Mouse (Mus musculus) left cerebral cortex, adult 2 months (tissue): Measurements from ENCODE around the gene Olfr385. TPM values are rescaled to one million over a fixed set of nuclear protein-coding genes. Genes with fewer than 3 reads are reported as not detected.
"Not testable (repeated sequence)": the region's sequence is repeated elsewhere in the genome, so short reads cannot be mapped to it uniquely, and the experiment has no call there.

Experiments
- DNase-seq, 2 experiments: peaks; one replicate each; pipeline ENCODE4 v3.0.0; 2021 to 2022; ENCODE audit warnings: low spot score in 2 of 2, mixed read lengths in 1 of 2; ENCODE audit errors: extremely low spot score in 1 of 2
- H3K27ac ChIP-seq: fragments of 200-600 bp; 2 replicates; pipeline ENCODE4 v1.8.1; 2022
- H3K4me3 ChIP-seq: fragments of 200-600 bp; 2 replicates; pipeline ENCODE4 v1.8.1; 2022
- CTCF ChIP-seq: fragments of 200-600 bp; IDR thresholded peaks from 2 replicates; pipeline ENCODE4 v1.8.1; 2022; ENCODE audit warnings: antibody characterized with exemption, mild to moderate bottlenecking, moderate library complexity
- intact Hi-C: fragments of 180-260 bp; cut with DNase I; formaldehyde crosslinking; loops from one replicate; pipeline ENCODE4 v1.15.1; 2025
- long read RNA-seq, 2 experiments: library from polyadenylated mRNA; stranded (forward); transcript quantifications; one replicate each; pipeline ENCODE4 v2.0.0; 2021; ENCODE audit warnings: borderline mapping rate in 2 of 2
- total RNA-seq, 2 experiments: library from RNA; stranded (reverse); gene quantifications; 2 replicates each; pipeline ENCODE4 v1.2.3; 2021

Olfr385 gene
- not detected for total RNA-seq
- long read RNA-seq, experiment 1 = 0 reads
- long read RNA-seq, experiment 2 = 0 reads

DNA sequence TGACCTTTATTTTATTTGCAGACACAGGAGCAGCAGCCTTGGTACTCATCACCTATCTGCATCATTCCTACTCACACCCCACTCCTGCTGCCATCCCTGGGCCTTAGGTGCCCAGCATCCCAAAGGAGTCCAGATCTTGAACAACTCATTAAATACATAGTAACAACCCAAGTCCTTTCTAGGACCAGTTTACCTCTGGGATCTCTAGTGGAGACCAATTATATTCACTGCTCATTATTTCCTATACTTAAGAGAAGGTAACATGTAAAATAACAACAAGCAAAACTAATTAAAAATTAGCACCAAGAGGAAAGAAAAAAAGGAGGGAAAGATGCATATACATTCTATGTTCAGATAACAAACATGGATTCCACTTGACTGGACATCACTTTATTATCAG lies at the start of gene Olfr385:
Gene Olfr385, minus strand, starts transcription at position 101 of the 400 bp plus-strand sequence.
- no peak for TF ChIP-seq CTCF
- Histone ChIP-seq H3K4me3 (no peak within 1 kb of the TSS), H3K27ac (no peak within 1 kb of the TSS)
- DNase-seq = no peak
- intact Hi-C loops = no loop called here

DNA sequence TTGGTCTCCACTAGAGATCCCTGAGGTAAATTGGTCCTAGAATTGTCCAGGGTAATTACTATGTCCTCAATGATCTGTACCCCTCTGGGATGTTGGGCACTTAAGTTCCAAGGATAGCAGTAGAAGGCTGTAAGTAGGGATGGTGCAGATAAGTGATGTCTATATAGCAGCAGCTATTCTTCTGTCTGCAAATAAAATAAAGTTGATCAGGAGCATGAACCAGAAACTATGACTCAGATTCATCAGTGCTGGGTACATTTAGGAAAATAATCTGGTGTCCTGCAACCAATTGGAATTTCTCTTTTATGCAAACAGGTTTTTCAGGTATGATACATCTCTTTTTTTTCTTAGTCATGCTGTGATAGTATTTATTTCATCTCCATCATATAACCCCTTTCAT lies 5.5 kb upstream of the Olfr385 start, which contains the start of gene Olfr384:
Gene Olfr384, plus strand, starts transcription at position 301 of the 400 bp plus-strand sequence.
- no peak within 1 kb of the TSS for H3K27ac ChIP-seq
- H3K4me3 ChIP-seq = no peak within 1 kb of the TSS
- DNase-seq = no peak
- no peak for TF ChIP-seq CTCF
- intact Hi-C loops = no loop called here

DNA sequence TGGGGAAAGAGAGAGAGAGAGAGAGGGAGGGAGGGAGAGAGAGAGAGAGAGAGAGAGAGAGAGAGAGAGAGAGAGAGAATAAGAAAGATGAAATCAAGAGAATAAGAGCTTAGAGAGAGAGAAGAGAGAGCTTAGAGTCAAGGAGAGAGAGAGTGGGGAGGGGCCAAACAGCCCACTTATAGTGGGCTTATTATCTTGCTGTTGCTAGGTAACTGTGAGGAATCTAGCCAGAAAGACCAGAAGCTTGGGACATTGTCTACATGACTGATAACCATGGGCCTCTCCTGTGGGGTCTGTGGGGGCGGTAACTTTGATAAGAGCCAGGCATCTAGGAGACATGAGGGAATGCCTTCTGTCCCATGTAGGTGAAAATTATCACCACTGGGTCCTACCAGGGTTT lies 9.6 kb downstream of the Olfr385 start:
- intact Hi-C loops, DNase-seq, H3K4me3 ChIP-seq, H3K27ac ChIP-seq: not testable (repeated sequence)

DNA sequence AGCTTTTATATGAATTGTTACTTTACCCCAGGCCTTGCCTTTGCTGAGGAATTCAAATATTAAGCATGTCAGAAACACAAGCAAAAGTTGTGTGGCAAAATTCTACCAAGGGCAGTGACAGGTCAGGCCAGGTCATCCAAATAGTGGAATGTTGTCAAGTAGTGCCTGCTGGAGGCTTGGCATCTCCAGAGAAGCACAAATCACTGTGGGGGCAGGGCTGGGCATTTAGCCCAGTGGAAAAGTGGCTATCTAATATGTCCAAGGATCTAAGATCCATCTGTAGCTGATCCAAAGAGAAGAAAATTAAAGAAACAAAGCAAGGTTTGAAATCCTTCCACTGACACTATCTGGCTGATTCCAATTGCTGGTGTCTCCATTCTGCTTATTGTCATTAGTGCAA lies 12.9 kb downstream of the Olfr385 start:
- no peak for DNase-seq
- TF ChIP-seq CTCF = no peak
- no peak overlapping the region for H3K4me3 ChIP-seq
- no peak overlapping the region for H3K27ac ChIP-seq
- intact Hi-C loops = no loop called here

Other genes with a start within 250 kb of the Olfr385 start
- gene Olfr20, start 242.2 kb downstream of the Olfr385 start, total RNA-seq = not detected
- not detected for gene Olfr376, start 221.8 kb downstream of the Olfr385 start, total RNA-seq
- not detected for gene Olfr1, start 193.4 kb downstream of the Olfr385 start, total RNA-seq
- not detected for gene Olfr378, start 164.5 kb downstream of the Olfr385 start, total RNA-seq
- not detected for gene Olfr380, start 135.5 kb downstream of the Olfr385 start, total RNA-seq
- gene Olfr381, start 101.4 kb downstream of the Olfr385 start, total RNA-seq = not detected
- gene Olfr382, start 75.8 kb downstream of the Olfr385 start, total RNA-seq = not detected
- gene Olfr384, start 5.6 kb upstream of the Olfr385 start, total RNA-seq = not detected
- gene Zfp735, start 95.8 kb upstream of the Olfr385 start, total RNA-seq = not detected
- gene Olfr389, start 187.7 kb upstream of the Olfr385 start, total RNA-seq = not detected
- not detected for gene Olfr390, start 190.0 kb upstream of the Olfr385 start, total RNA-seq
- gene Olfr391-ps, start 210.0 kb upstream of the Olfr385 start, total RNA-seq = not detected
- not detected for gene Olfr392, start 224.0 kb upstream of the Olfr385 start, total RNA-seq